Mouse (Mus musculus) liver, embryonic 14.5 days (tissue): Measurements from ENCODE around the gene Trio. TPM values are rescaled to one million over a fixed set of nuclear protein-coding genes. Genes with fewer than 3 reads are reported as not detected.

Experiments used
- ATAC-seq: fragments of 200-750 bp; cut with Nextera tagmentation; 2 replicates; pipeline ENCODE4 v1.8.0; 2017; ENCODE audit warnings: moderate number of reproducible peaks, mild to moderate bottlenecking, moderate library complexity; ENCODE audit not compliant: insufficient read depth
- DNase-seq, 3 experiments: peaks; one replicate each; pipeline ENCODE4 v3.0.0-alpha.2; 2012 to 2013; ENCODE audit warnings: low read depth in 3 of 3, low spot score in 3 of 3
- H3K27ac ChIP-seq: fragments of 300-500 bp; sonication (generic); 2 replicates; pipeline ENCODE4 v1.5.1; 2014; ENCODE audit warnings: moderate library complexity, mild to moderate bottlenecking, control low read depth, inconsistent platforms
- H3K27me3 ChIP-seq: fragments of 300-500 bp; sonication (generic); 2 replicates; pipeline ENCODE4 v1.6.1; 2014; ENCODE audit warnings: mild to moderate bottlenecking, low read length, moderate library complexity; ENCODE audit not compliant: control insufficient read depth, insufficient read depth
- H3K36me3 ChIP-seq: fragments of 300-500 bp; sonication (generic); replicated peaks from 2 replicates; pipeline ENCODE4 v1.6.1; 2014; ENCODE audit warnings: low read depth; ENCODE audit not compliant: control insufficient read depth, insufficient read depth
- H3K4me1 ChIP-seq, 2 experiments: fragments of 200-500 bp in 1 of 2; fragments of 300-500 bp in 1 of 2; sonication (generic) in 1 of 2; replicated peaks; 2 replicates each; pipeline ENCODE4 v1.6.1; 2012 to 2014; ENCODE audit warnings: antibody characterized with exemption in 1 of 2, inconsistent platforms in 1 of 2, low read length in 1 of 2; ENCODE audit not compliant: control insufficient read depth in 2 of 2, insufficient read depth in 2 of 2
- H3K4me2 ChIP-seq: fragments of 300-500 bp; sonication (generic); 2 replicates; pipeline ENCODE4 v1.6.1; 2014; ENCODE audit warnings: low read depth, mild to moderate bottlenecking, control low read depth, moderate library complexity
- H3K4me3 ChIP-seq, 2 experiments: fragments of 200-500 bp in 1 of 2; fragments of 300-500 bp in 1 of 2; sonication (generic) in 1 of 2; 2 replicates each; pipeline ENCODE4 v1.5.1; 2012 to 2014; ENCODE audit warnings: low read depth in 2 of 2, low read length in 2 of 2, mild to moderate bottlenecking in 2 of 2, control low read depth in 1 of 2, inconsistent platforms in 1 of 2, moderate library complexity in 1 of 2; ENCODE audit not compliant: insufficient read depth in 1 of 2
- H3K9ac ChIP-seq: fragments of 300-500 bp; sonication (generic); replicated peaks from 2 replicates; pipeline ENCODE4 v1.6.1; 2014; ENCODE audit warnings: mild to moderate bottlenecking, control low read depth, moderate library complexity
- H3K9me3 ChIP-seq: fragments of 300-500 bp; sonication (generic); 2 replicates; pipeline ENCODE4 v1.6.1; 2016; ENCODE audit warnings: low read length, mixed read lengths; ENCODE audit not compliant: control insufficient read depth
- CTCF ChIP-seq: IDR thresholded peaks from 2 replicates; pipeline ENCODE4 v1.5.1; 2016; ENCODE audit warnings: antibody characterized with exemption, low read depth, control low read depth
- EP300 ChIP-seq: IDR thresholded peaks from 2 replicates; pipeline ENCODE4 v1.6.1; 2016; ENCODE audit warnings: antibody characterized with exemption, low read depth
- WGBS: fragments of 180-500 bp; shearing (Covaris S2); extraction: QIAGEN DNeasy Blood & Tissue Kit; methylation state at CpG from one replicate; pipeline ENCODE4 v1.1.7; 2014; ENCODE audit not compliant: insufficient replicate concordance; 5-methylcytosine and 5-hydroxymethylcytosine counted together
- polyA plus RNA-seq, 2 experiments: library from polyadenylated mRNA; depleted of rRNA in 1 of 2; stranded (reverse) in 1 of 2; unstranded in 1 of 2; fragments of >200 nt; fragmentation: Nextera tagmentation in 1 of 2; extraction: Ambion mirVana in 1 of 2; gene quantifications; 2 replicates each; pipeline versions ENCODE4 v1.2.1 to v1.2.3; 2012 to 2014

Gene Trio
- polyA plus RNA-seq, 2 experiments = 2.6 to 6.0 TPM

GRCm38 (mm10) chr15:28063466-28063865 is 37.8 kb upstream of the Trio start:
- DNase-seq (no peak), ATAC-seq (no peak)
- Histone ChIP-seq H3K27me3 (no peaks in the 10 kb centered on the region), H3K4me2 (no peak overlapping the region), H3K4me1 (no peaks in the 10 kb centered on the region), H3K27ac (no peak overlapping the region), H3K4me3 (no peak overlapping the region), H3K9ac (no peak overlapping the region), H3K9me3 (no peaks in the 10 kb centered on the region), H3K36me3 (no peaks in the 10 kb centered on the region)
- WGBS = 52% methylated on average over 2 of the region's 2 CpGs
- no peak for TF ChIP-seq CTCF
- TF ChIP-seq EP300 = no peak

GRCm38 (mm10) chr15:28062016-28062415 is 36.4 kb upstream of the Trio start:
- H3K4me2 ChIP-seq = no peak overlapping the region
- no peak for DNase-seq
- H3K9me3 ChIP-seq = no peaks in the 10 kb centered on the region
- ATAC-seq = no peak
- no peak for TF ChIP-seq EP300
- TF ChIP-seq CTCF = no peak
- H3K4me3 ChIP-seq = no peak overlapping the region
- WGBS = 73% methylated on average over 3 of the region's 3 CpGs
- no peak overlapping the region for H3K9ac ChIP-seq
- no peaks in the 10 kb centered on the region for H3K36me3 ChIP-seq
- no peaks in the 10 kb centered on the region for H3K27me3 ChIP-seq
- H3K27ac ChIP-seq = no peak overlapping the region
- H3K4me1 ChIP-seq = no peaks in the 10 kb centered on the region

- no peak for ATAC-seq
- Histone ChIP-seq H3K9ac (no peak overlapping the region), H3K4me1 (no peaks in the 10 kb centered on the region), H3K27ac (no peak overlapping the region), H3K9me3 (no peaks in the 10 kb centered on the region), H3K27me3 (no peaks in the 10 kb centered on the region), H3K4me3 (no peak overlapping the region), H3K4me2 (no peak overlapping the region), H3K36me3 (no peaks in the 10 kb centered on the region)
- TF ChIP-seq EP300 (no peak), CTCF (no peak)
- WGBS = 68% methylated on average over 5 of the region's 5 CpGs
- DNase-seq = no peak
Observed at GRCm38 (mm10) chr15:28060977-28061376, 35.3 kb upstream of the Trio start.

GRCm38 (mm10) chr15:28060423-28060822 is 34.8 kb upstream of the Trio start:
- Histone ChIP-seq H3K4me2 (no peak overlapping the region), H3K36me3 (no peaks in the 10 kb centered on the region), H3K4me3 (no peak overlapping the region), H3K27me3 (no peaks in the 10 kb centered on the region), H3K27ac (no peak overlapping the region), H3K9ac (no peak overlapping the region), H3K4me1 (no peaks in the 10 kb centered on the region), H3K9me3 (no peaks in the 10 kb centered on the region)
- DNase-seq (no peak), ATAC-seq (no peak)
- WGBS = 50% methylated on average over 6 of the region's 6 CpGs
- no peak for TF ChIP-seq EP300
- TF ChIP-seq CTCF = no peak

- no peaks in the 10 kb centered on the region for H3K27me3 ChIP-seq
- TF ChIP-seq EP300 = no peak
- TF ChIP-seq CTCF = no peak
- H3K4me3 ChIP-seq = no peak overlapping the region
- DNase-seq (no peak), ATAC-seq (no peak)
- H3K27ac ChIP-seq = no peak overlapping the region
- no peaks in the 10 kb centered on the region for H3K4me1 ChIP-seq
- H3K9me3 ChIP-seq = no peaks in the 10 kb centered on the region
- no peaks in the 10 kb centered on the region for H3K36me3 ChIP-seq
- WGBS = 50% methylated on average over 5 of the region's 5 CpGs
- no peak overlapping the region for H3K4me2 ChIP-seq
- H3K9ac ChIP-seq = no peak overlapping the region
Observed at GRCm38 (mm10) chr15:28057545-28057944, 31.9 kb upstream of the Trio start.
